Mouse (Mus musculus) spleen, postnatal 10 days (tissue): ENCODE data around the gene Pls3.
"Not testable (repeated sequence)": the region's sequence is repeated elsewhere in the genome, so short reads cannot be mapped to it uniquely, and the experiment has no call there.

Experiments
- DNase-seq, 2 experiments: peaks; one replicate each; pipeline ENCODE4 v3.0.0; 2021 to 2022; ENCODE audit warnings: low spot score in 2 of 2

Pls3 gene

GRCm38 (mm10) chrX:75777461-75777860, 97.5 kb downstream of the Pls3 start:
- peak in 1 of 2 experiments; percentile 15 for DNase-seq

GRCm38 (mm10) chrX:75764794-75765328, 110.1 kb downstream of the Pls3 start:
- no peak for DNase-seq

- DNase-seq: peak in 1 of 2 experiments; percentile 22
Observed at GRCm38 (mm10) chrX:75764135-75764793, 110.7 kb downstream of the Pls3 start.

- DNase-seq: not testable (repeated sequence)
Observed at GRCm38 (mm10) chrX:75759461-75759860, 115.5 kb downstream of the Pls3 start.

- DNase-seq: peak in 1 of 2 experiments; percentile 30
Observed at GRCm38 (mm10) chrX:75759036-75759435, 115.9 kb downstream of the Pls3 start.

- DNase-seq: peak in 1 of 2 experiments; percentile 59
Observed at GRCm38 (mm10) chrX:75757966-75758365, 117.0 kb downstream of the Pls3 start.

- DNase-seq: not testable (repeated sequence)
Observed at GRCm38 (mm10) chrX:75754531-75754930, 120.5 kb downstream of the Pls3 start.

GRCm38 (mm10) chrX:75750126-75750725, 124.8 kb downstream of the Pls3 start:
- not testable (repeated sequence) for DNase-seq

- DNase-seq: peak in 1 of 2 experiments; percentile 37
Observed at GRCm38 (mm10) chrX:75749312-75749711, 125.7 kb downstream of the Pls3 start.

GRCm38 (mm10) chrX:75744466-75744865, 130.5 kb downstream of the Pls3 start:
- DNase-seq: peak in 1 of 2 experiments; percentile 48

GRCm38 (mm10) chrX:75739464-75739863, 135.5 kb downstream of the Pls3 start:
- DNase-seq: not testable (repeated sequence)
